Mouse (Mus musculus) adrenal gland, postnatal 14 days (tissue): ENCODE data around the gene Alms1. TPM values are rescaled to one million over a fixed set of nuclear protein-coding genes. Genes with fewer than 3 reads are reported as not detected.
"Not testable (repeated sequence)": the region's sequence is repeated elsewhere in the genome, so short reads cannot be mapped to it uniquely, and the experiment has no call there.

Source experiments
- DNase-seq: peaks from one replicate; pipeline ENCODE4 v3.0.0; 2021; ENCODE audit warnings: mixed read lengths
- long read RNA-seq, 2 experiments: library from polyadenylated mRNA; stranded (forward); transcript quantifications; one replicate each; pipeline ENCODE4 v2.0.0; 2021
- total RNA-seq: library from RNA; stranded (reverse); gene quantifications from 2 replicates; pipeline ENCODE4 v1.2.3, GENCODE M21; 2021

Gene Alms1
- 7.1 and 8.2 TPM in 2 replicates for total RNA-seq
- long read RNA-seq, experiment 1 = 0 reads
- long read RNA-seq, experiment 2 = 0 reads

DNA sequence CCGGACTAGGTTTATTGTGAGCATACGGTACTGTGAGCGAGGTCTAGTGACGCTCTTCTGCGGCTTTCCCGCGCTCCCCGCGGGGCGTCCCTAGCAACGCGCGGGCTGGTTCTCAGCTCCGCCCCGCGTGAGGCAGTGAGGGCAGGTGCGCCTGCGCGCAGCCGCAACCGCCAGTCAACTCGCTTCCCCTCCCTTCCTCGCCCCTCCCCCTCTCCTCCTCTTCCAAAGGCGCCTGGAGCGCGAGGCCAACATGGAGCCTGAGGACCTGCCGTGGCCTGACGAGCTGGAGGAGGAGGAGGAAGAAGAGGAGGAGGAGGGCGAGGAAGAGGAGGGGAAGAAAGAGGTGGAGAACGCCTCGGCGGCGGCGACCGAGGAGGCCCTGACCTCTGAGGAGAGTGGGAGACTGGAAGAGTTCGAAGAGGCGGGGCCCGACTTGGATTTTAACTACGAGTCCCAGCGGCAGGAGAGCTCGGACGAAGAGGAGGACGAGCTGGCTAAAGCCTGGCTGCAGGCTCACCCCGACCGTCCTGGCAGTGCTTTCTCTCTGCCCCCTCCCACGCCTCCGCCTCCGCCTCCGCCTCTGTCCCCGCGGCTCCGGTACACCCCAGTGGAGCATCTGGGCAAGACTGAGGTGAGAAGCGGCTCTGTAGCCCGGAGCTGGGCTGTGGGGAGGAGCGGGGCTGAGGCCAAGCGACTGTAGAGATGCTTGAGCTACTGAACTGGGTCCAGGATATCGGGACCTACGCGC, at the start of gene Alms1:
TSS of gene Alms1 (plus strand) at position 136 of the 748 bp plus-strand sequence.
- DNase-seq = peak; percentile 98

DNA sequence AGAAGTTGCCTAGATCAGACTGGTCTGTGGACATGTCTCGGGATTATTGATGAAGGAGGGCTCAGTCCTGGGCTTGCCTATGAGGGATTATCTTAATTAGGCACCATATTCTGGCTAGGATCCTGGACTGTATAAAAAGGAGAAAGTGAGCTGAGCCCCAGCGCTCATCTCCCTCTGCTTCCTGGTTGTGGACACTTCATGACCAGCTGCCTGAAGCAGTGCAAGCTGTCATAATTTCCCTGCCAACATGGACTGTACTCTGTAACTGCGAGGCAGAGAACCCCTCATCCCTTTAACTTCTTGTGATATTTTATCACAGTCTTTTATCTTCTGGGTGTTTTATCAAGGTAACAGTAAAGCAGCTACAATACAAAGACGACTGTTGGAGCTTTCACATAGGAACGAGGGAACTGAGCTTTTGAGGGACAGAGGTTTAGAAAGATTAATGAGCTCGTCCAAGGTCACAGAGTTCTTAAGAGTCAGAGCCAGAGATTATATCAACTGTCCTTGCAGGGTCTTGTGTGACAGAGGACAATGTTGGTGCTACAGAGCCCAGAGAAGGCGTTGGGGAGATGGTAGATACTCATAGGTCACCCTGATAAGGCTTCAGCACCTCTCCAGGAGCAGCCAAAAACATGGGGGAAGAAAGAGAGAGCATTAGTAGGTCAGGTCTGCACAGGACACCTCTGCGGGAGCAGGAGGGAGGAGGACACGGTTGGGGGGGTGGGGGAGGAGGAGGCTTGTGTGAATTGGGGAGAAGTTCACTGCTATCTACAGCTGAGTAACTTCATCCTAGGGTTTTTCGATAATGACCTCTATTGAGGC, 43.8 kb upstream of the Alms1 start:
- DNase-seq = no peak

DNA sequence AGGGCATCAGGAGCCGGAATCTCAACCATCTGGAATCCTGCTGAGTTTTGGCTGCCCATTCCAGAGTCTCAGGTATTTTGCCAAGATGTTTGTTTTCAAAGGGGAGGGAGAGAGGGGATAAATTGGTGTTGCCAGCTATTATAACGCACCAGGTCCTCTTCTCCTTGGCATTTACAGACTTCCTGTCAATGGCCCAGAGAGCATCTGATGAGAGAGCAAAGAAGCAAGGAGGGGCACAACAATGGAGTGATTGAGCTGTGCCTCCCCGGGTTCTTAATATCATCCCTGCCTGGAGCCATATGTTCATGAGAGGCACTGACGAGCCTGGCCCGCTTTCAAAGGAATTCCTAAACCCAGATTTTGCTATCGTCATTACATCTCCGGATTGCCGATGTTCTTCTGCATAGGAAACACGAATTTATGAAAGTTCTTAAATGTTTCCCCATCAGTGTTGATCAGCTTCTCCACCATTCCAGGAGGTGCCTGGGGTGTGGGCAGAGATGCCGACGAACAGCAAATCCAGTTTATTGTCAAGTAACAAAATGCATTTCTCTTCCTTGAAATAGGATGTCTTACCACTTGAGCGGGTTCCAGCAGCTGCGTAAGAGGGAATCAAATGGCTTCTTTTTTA, 43.0 kb upstream of the Alms1 start:
- no peak for DNase-seq

DNA sequence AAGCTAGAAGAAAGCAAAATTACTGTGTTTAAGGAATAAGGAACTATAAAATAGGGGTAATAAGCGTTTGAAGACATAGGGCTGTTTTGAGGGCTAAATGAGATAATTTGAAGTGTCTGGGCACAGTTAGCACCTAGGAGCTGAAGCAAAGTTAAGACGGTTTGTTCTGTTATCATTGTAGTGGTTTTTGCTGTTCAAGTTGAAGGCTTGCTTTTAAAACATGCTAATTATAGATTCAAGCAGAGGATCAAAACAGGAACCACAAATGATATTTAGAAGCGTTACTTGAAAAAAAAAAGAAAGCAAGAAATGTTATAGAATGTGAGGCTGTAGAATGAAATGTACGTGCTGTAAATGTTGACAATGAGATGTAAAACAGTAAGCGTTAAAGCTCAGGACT, 39.7 kb upstream of the Alms1 start:
- no peak for DNase-seq

DNA sequence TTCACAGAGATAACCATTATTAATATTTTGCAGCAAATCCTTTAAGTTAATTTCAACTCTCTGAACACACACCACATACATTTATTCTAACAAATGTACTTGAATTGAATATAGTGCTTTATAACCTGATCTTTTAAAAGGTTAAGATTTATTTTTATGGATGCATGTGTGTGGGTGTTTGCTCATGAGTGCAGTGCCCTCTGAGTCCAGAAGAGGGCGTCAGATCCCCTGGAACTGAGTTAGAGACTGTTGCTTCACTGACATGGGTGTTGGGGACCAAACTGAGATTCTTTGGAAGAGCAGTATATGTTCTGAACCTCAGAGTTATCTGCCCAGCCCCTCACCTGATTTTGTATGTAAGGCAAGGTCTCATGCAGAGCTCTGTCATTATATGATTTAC, 25.0 kb upstream of the Alms1 start:
- DNase-seq = no peak

DNA sequence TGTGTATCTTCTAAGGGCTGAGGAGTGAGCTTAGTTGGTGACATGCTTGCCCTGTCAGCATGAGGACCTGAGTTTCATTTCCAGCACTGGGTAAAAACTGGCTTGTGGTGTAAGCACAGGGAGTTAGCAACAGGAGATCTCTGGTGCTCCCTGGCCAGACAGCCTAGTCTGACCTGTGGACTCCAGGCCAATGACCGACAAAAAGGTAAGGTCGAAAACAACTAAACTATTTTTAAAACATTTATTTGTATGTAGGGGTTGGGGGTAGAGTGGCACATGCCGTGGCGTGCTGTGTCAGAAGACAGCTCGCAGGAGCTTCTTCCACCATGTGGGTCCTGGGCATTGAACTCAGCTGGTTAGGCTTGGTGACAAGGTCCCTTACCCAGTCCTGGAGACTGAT, 14.5 kb upstream of the Alms1 start:
- no peak for DNase-seq

DNA sequence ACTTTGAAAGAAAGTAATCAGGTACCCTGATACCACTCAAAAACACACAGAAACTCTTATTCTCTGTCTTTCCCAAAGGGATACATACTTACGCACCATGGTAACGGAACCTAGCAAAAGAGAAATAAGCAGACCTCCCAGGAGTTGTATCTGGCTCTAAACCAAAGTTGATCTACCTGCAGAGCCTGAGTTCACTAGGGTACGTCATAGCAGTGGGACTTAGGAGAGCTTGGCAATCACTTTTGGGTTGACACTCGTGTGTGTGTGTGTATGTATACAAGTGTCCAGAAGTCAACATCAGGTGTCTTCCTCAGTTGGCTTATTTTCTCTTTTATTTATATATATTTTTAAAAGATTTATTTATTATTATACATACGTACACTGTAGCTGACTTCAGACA, 5.6 kb upstream of the Alms1 start:
- DNase-seq = no peak

DNA sequence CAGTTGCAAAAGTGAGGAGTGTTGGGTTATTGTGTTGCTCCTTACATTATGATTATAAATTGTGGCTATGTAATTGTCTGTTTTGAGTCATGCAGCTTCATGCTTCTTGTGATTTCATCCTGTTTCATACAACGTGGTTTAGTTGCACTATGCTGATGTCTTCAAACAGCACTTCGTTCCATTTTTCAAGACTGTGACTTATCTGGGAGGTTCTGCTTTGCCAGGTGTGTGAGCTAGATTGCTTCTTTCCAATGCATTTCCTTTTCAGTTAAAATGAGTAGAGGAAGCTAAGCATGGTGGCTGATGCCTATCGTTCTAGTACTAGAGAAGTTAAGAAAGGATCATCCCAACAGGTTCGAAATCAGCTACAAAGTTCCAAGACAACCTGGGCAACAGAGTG, 2.7 kb upstream of the Alms1 start:
- no peak for DNase-seq

DNA sequence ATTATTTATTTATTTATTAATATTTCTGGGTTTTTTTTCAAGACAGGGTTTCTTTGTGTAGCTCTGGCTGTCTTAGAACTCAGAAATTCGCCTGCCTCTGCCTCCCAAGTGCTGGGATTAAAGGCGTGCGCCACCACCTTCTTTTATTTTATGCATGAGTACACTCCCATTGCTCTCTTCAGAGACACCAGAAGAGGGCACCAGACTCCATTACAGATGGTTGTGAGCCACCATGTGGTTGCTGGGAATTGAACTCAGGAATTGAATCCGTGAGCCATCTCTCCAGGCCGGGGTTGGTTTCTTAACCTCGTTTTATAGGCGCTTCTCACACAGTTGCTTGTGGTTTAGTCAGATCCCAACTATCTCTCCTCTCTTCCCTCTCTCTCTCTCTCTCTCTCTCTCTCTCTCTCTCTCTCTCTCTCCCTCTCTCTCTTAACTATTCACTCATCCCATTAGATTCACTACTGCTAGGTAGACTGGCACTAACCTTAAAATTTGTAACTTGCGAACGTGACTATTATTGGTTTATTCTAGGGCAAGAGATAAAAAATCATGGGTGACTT, 445 bp upstream of the Alms1 start:
- peak; percentile 7 for DNase-seq

DNA sequence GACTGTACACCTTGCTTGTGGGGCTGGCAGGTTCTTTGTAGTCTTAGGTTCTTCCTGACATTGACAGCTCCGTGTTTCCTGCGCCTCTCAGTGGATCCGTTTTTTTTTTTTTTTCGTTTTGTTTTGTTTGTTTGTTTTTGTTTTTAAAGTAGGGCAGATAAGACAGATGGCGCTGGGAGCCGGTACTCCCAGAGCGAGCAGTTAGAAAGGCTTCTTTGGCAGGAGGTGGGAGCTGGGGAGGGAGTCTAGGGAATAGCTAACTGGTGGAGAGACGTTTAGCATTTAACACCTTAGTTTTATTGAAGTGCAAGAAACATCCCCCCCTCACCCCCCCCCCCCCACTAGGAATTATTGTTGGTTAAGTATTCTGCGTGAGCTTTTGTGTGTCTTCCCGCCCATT, 833 bp downstream of the Alms1 start:
- no peak for DNase-seq

DNA sequence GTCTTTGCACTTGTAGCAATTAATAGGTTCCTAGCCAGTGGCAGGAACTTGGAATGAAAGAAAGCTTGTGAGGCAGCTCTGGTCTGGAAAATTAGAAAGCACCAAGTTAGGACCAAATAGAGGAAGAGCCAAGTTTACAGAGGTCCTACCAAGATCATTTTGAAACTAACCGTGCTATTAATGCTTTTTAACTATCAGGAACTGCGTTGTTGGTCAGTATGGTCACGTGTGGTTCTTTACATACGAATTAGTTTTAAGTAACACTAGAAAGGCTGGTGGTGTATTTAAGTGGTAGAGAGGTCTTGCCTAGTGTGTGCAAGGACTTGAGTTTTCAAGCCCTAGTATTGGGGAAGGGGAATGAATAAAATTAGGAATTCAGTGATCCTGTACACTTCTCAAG, 1.2 kb downstream of the Alms1 start:
- no peak for DNase-seq

DNA sequence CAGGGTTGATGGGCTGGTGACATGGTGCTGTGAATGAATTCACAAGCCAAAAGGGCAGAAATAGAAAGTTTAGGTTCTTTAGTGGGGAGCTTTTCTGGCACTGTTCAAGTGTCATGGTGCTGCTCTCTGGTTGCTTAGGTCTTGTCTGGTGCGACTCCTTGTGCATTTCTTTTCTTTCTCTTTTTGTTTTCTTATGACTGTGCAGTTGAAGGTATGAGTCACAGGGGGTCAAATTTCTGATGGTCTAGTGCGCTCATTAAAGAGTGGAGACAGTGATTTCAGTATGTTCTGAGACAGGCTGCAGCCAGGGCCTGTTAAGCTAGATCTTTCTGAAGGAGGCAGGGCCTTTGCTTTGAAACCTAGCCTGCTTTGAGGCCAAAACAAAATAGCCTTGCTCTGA, 2.8 kb downstream of the Alms1 start:
- no peak for DNase-seq

DNA sequence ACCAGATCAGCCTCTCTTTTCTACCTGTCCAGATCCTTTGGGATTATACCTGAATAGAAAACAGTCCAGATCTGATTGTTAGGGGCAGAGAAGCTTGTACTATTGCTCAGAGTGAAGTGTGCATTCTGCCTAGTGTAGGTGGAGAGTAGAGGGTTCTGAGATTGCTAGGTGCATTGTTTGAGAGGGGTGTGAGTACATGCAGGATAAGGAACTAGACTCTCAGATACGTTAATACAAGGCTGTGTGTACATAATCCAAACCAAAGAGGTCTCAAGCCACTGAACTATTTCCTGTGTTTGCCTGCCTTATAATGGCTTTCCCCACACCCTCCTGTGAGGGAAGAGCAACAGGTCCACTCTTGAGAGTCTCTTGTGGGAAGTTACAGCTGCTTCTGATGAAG, 12.0 kb downstream of the Alms1 start:
- no peak for DNase-seq

DNA sequence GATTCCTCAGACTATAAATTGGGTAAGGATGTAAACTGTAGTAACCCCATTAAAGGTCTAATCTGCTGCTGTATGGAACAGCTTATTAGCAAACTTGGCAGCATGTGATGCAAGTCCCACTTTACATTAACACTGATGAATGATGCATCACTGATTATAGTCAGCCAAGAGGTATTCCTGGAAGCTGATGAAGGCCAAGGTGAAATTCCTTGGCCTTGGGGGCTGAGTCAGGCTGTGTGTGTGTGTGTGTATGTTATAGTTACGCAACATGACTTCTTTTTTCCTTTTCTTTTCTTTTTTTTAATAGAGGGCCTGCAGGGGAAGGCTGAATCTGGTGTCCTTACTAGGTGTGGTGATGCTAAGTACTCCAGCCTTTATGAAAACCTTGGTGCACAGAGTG, 23.2 kb downstream of the Alms1 start:
- peak; percentile 42 for DNase-seq

DNA sequence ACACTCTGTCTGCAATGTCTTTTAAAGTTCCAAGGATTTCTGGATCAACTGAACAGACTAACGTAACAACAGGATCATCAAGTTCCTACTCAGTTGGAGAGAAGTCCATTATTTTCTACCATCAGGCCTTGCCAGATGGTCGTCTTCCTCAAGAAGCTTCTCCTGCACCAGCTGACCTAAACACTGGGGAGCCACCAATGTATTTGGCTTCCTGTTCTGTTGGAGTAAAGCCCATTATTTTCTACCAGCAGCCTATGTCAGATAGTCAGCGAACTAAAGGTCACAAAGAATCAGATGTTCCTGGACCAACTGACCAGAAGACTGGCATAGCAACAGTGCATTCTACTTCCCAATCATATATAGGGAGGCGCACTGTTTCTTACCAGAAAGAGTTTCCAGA, 33.5 kb downstream of the Alms1 start:
- DNase-seq = no peak

DNA sequence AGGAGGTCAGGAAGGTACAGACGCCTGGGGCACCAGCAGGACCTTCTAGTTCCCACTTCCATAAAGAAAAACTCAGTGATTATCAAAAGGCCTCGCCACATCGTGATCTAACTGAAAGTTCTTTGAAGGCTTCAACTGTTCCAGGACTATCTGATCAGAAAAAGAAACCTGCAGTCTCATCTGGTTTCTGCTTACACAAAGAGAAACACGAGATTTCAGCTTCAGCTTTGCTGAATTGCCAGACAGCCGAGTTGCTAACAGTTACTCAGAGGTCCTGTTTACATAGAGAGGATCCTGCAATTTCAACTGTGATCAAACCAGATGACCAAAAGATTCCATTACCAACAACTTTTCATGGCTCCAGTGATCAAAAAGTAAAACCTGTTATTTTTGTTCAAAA, 34.3 kb downstream of the Alms1 start:
- no peak for DNase-seq

DNA sequence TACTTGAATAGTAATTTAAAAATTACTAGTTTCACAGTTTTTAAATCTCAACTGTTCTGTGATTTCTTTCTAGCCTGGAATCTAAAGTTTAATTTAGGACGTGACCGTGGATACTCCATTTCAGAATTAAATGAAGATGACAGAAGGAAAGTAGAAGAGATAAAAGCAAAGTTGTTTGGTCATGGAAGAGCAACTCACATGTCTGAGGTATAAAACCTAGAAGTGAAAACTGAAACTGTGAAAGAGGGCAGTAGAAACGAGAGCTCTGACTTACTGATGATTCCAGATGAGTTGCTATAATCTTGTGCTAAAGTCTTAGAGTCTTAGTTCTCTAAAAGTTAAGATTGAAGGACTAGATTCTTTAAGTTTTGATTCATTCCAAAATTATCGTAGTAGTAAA, 37.2 kb downstream of the Alms1 start:
- DNase-seq = no peak

DNA sequence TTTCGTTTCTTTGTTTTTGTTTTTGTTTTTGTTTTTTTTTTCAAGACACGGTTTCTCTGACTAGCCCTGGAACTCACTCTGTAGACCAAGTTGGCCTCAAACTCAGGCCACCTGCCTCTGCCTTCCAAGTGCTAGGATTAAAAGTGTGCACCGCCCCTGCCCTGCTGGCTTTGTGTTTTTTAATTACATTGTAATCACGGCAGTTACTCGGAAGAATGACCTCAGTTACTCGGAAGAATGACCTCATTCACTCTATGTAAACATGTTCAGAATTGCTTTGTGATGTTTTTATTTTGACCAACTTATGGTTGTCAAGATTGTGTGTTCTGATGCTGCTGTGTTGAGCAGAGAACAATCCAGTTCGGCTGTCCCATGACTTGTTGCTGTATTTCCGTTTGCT, 45.8 kb downstream of the Alms1 start:
- DNase-seq = no peak

DNA sequence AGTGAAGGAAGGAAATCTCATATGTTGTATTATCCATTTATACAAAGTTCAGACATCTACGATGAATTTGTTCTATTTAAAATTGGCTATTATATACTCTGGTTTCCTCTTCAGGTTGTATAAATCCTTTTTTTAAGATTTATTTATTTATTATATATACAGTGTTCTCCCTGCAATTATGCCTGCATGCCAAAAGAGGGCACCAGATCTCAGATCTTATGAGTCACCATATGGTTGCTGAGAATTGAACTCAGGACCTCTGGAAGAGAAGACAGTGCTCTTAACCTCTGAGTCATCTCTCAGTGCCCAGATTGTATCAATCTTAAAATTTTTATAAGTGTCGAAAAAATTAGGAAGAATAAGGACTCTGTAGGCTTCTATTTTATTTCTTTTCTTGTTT, 65.9 kb downstream of the Alms1 start:
- no peak for DNase-seq

DNA sequence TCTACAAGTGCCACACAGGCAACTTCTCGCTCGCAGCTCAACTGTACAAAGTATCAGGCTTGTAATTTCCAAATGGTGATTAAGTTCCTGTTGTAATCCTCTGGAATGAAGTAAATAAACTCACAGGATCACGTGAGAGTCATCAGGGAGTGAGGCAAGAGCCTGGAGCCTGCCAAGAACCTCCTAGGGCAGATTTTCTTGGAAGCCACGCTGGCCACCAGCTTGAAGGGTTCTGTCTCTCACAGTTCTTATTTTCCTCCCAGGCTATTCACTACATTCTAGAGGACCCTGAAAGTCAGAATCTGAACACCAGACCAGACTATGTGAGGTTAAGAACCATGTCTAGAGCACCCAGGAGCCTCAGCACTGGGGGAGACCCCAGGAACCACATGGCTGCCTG, 114.6 kb downstream of the Alms1 start:
- peak; percentile 72 for DNase-seq

DNA sequence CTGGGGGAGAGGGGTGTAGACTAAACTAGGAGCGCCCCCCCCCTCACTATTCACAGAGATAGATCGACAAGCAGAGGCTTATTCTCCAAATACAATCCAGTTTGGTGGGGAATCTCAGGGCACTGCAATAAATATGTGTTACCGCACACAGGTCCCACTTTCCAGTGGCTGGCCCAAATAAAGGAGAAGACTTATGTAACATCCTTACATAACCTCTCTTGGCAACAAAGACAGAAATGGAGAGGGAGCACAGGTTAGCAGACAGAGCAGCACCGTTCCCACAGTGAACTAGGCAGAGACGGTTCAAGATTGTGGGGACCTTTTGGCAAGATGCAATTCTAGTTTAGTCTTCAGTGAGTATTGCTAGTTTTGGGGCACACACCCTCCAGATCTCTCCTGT, 121.9 kb downstream of the Alms1 start:
- not testable (repeated sequence) for DNase-seq

DNA sequence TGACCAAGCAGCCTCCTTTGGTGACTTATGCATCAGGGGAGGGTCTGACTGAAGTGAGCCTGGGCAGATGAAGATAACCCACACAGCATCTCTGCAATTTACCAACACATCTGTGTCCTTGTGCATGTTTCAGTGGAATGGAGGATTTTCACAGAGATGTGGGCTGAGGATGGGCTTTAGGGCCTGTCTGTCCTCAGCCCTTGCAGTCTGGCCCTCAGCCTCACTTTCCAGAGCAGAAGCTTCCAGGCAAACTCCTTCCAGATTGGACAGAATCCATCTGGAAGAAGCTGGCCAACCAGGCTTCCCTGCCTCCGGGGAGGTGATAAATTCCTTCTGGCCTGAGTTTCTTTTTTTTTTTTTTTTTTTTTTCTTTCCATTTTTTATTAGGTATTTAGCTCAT, 122.3 kb downstream of the Alms1 start:
- DNase-seq = not testable (repeated sequence)

DNA sequence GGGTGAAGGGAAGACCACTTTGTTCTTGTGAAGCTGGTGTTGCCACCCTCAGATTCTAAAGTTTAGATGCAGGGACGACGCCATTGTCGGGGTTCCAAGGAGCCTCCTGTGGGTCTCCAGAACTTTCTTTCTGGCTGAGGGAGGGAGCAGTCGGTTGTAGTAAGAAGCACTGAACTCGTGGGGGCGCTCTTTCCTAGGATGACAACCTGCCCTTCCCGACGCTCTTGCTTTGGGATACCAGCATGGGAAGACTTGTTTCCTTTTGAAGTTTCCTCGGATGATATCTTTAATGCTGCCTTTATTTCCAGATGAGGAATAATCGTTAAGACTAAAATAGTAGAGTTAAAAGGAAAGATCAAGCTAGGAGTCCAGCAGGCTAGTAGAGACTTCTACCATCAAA, 125.8 kb downstream of the Alms1 start, which contains the start of gene Nat8f7:
TSS of gene Nat8f7 (minus strand) at position 101 of the 400 bp plus-strand sequence.
- DNase-seq = peak; percentile 6
